Mouse (Mus musculus) effector memory CD4-positive, alpha-beta T cell, adult 7 months (primary cell): ENCODE data around the gene Supt16. TPM values are rescaled to one million over a fixed set of nuclear protein-coding genes. Genes with fewer than 3 reads are reported as not detected.

ENCODE experiments used
- polyA plus RNA-seq: library from polyadenylated mRNA; unstranded; fragments of 100-300 nt; shearing (Covaris generic); gene quantifications from one replicate; pipeline ENCODE4 v1.2.1, GENCODE M21; 2017

Gene Supt16
- polyA plus RNA-seq = 12.5 TPM

DNA sequence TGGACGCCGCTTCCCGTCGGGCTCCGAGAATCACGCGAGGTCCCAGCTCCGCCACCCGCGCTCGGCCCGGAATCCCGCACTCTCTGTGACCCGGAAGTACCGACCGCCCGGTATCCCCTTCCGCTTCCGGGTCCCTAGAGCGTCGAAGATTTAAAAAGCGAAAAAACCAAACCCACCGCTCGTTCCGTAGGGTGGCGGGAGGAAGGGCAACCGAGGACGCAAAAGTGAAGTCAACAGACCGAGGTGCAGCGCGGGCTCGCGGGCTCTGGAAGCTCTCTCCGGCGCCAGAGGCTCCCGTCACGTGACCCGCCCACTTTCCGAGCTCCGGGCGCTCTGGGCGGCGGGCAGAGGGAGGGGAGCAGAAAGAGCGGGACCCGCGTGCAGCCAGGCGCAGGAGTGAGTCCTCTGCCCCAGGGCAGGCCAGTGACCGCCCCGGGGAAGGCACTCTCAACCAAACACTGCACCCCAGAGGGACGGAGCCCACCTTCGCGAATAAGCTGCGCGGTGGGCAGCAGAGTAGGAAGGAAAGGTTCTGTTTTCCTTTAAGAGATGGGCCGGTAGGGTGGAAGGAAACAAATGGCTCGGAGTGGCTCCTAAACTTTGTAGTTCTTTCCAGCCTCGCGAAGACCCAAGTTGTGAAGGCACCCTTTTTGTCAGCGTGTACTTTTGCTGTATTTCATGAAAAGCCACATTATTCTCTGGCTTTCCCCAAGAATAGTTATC, at the start of gene Supt16:
Gene Supt16 (minus strand): TSS at position 261 of the 723 bp plus-strand sequence.

Other genes starting within 250 kb of the Supt16 start
- gene Arhgef40, start 212.7 kb downstream of the Supt16 start, polyA plus RNA-seq = 1.1 TPM
- not detected for gene Tmem253, start 181.8 kb downstream of the Supt16 start, polyA plus RNA-seq
- gene Zfp219, start 176.7 kb downstream of the Supt16 start, polyA plus RNA-seq = 13.6 TPM
- gene Olfr221, start 155.0 kb downstream of the Supt16 start, polyA plus RNA-seq = not detected
- gene Hnrnpc, start 93.4 kb downstream of the Supt16 start, polyA plus RNA-seq = 483 TPM
- 7.9 TPM for gene Rpgrip1, start 86.7 kb downstream of the Supt16 start, polyA plus RNA-seq
- 25.6 TPM for gene Chd8, start 60.4 kb upstream of the Supt16 start, polyA plus RNA-seq
- 142 TPM for gene Tox4, start 81.7 kb upstream of the Supt16 start, polyA plus RNA-seq
- 21.3 TPM for gene Rab2b, start 82.1 kb upstream of the Supt16 start, polyA plus RNA-seq
- 32.8 TPM for gene Mettl3, start 107.7 kb upstream of the Supt16 start, polyA plus RNA-seq
- gene Sall2, start 131.3 kb upstream of the Supt16 start, polyA plus RNA-seq = 0.13 TPM
- gene Olfr1513, start 159.0 kb upstream of the Supt16 start, polyA plus RNA-seq = not detected
- 0.35 TPM for gene Olfr1512, start 181.8 kb upstream of the Supt16 start, polyA plus RNA-seq
- 0.61 TPM for gene Olfr1511, start 200.0 kb upstream of the Supt16 start, polyA plus RNA-seq
- gene Olfr1510, start 217.0 kb upstream of the Supt16 start, polyA plus RNA-seq = not detected
- not detected for gene Olfr1509, start 245.6 kb upstream of the Supt16 start, polyA plus RNA-seq